Mouse (Mus musculus): ENCODE results near the gene Gm20388.
A peak's percentile ranks its signal among the peaks of the same experiment; 100 is the strongest.

GRCm38 (mm10) chr8:121925624-121926023 is 2015.0 kb downstream of the Gm20388 start:
- peak; percentile 93 for TF ChIP-seq CTCF (IDR thresholded peaks at IDR 0.05; ENCODE audit: borderline replicate concordance, extremely low read depth, insufficient read depth, insufficient read length)
- TF ChIP-seq POLR2A (IDR thresholded peaks at IDR 0.05; ENCODE audit: borderline replicate concordance, extremely low read depth, insufficient read depth, insufficient read length, poor library complexity, severe bottlenecking), result no peak

Measured in brain, embryonic 14.5 days (tissue).